Mouse (Mus musculus) thymus, adult 2 months (tissue): Measurements from ENCODE around the gene Car10. TPM values are rescaled to one million over a fixed set of nuclear protein-coding genes. Genes with fewer than 3 reads are reported as not detected.

Source experiments
- DNase-seq: peaks from one replicate; pipeline ENCODE4 v3.0.0; 2021
- H3K27ac ChIP-seq: fragments of 200-500 bp; 2 replicates; pipeline ENCODE4 v1.5.1; 2012; ENCODE audit warnings: low read length, control low read depth; ENCODE audit not compliant: control insufficient read depth, insufficient read depth
- H3K27me3 ChIP-seq: fragments of 200-500 bp; 2 replicates; pipeline ENCODE4 v1.6.1; 2012; ENCODE audit warnings: mild to moderate bottlenecking, low read length, moderate library complexity, mixed read lengths; ENCODE audit not compliant: control insufficient read depth, insufficient read depth
- H3K36me3 ChIP-seq: fragments of 200-500 bp; 2 replicates; pipeline ENCODE4 v1.6.1; 2012; ENCODE audit warnings: mild to moderate bottlenecking, low read length, moderate library complexity; ENCODE audit not compliant: control insufficient read depth, insufficient read depth
- H3K4me1 ChIP-seq: fragments of 200-500 bp; replicated peaks from 2 replicates; pipeline ENCODE4 v1.6.1; 2012; ENCODE audit warnings: low read length; ENCODE audit not compliant: control insufficient read depth, insufficient read depth
- H3K4me3 ChIP-seq: fragments of 200-500 bp; 2 replicates; pipeline ENCODE4 v1.5.1; 2012; ENCODE audit warnings: mild to moderate bottlenecking, low read length, control low read depth, moderate library complexity; ENCODE audit not compliant: control insufficient read depth, insufficient read depth
- CTCF ChIP-seq: fragments of 200-500 bp; IDR thresholded peaks from 2 replicates; pipeline ENCODE4 v1.5.1; 2012; ENCODE audit warnings: mild to moderate bottlenecking, control low read depth, low read length, moderate library complexity, borderline replicate concordance; ENCODE audit not compliant: control insufficient read depth, poor library complexity, insufficient read depth; ENCODE audit errors: extremely low read depth
- POLR2A ChIP-seq: fragments of 200-500 bp; IDR thresholded peaks from 2 replicates; pipeline ENCODE4 v1.6.1; 2012; ENCODE audit warnings: mild to moderate bottlenecking, low read length, control low read depth, moderate library complexity; ENCODE audit not compliant: control insufficient read depth, poor library complexity, insufficient read depth; ENCODE audit errors: extremely low read depth
- WGBS: fragments of 180-500 bp; shearing (Covaris S2); methylation state at CpG from one replicate; pipeline ENCODE4 v1.1.7; 2018; 5-methylcytosine and 5-hydroxymethylcytosine counted together
- polyA plus RNA-seq: library from polyadenylated mRNA; depleted of rRNA; stranded (reverse); fragments of >200 nt; gene quantifications from 2 replicates; pipeline ENCODE4 v1.2.3, GENCODE M21; 2012

The Car10 gene
- polyA plus RNA-seq, 1 experiment: 0.03 TPM

DNA sequence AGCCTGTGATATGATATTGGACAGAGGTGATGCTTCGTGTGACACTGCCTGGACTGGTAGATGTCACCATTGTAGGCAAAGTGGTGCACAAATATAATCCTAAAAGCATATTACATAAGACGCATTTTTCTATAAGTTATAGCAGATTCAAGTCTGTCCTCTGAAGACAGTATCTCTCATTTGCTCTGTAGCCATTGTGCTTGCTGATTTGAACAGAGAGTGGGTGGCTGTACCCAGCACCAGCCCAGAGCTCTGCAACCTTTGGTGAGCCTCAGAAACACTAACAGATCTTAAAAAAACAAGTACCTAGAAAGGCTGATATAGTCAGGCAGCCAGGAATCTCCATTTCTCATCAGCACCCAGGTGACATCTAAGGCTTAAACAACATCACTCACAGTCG is 461.3 kb downstream of the Car10 start:
- no peak for DNase-seq
- no peaks in the 10 kb centered on the region for H3K27me3 ChIP-seq
- TF ChIP-seq POLR2A (no peak), CTCF (no peak)
- no peaks in the 10 kb centered on the region for H3K4me1 ChIP-seq
- WGBS: 85% methylated on average over 3 of the region's 3 CpGs
- H3K36me3 ChIP-seq: no peaks in the 10 kb centered on the region
- H3K27ac ChIP-seq: no peak overlapping the region
- H3K4me3 ChIP-seq: no peak overlapping the region

DNA sequence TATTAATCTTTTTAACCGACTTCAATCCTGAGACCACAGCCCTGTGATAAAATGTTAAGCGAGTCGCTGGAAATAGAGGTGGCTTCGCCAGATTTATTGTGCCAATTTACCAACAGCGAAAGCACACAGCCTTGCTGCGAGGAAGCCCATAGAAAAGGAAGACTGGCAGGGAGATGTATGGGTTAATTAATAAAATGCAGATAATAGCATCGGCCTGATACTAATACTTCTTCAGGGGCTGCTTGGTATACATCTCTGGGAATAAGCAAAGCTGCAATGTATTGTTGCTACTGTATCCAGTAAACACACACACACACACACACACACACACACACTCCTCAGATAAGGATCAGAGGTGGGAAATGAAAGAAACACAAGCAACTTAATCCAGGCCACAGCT is 462.7 kb downstream of the Car10 start:
- no peak for DNase-seq
- Histone ChIP-seq H3K27me3 (no peaks in the 10 kb centered on the region), H3K36me3 (no peaks in the 10 kb centered on the region), H3K27ac (no peak overlapping the region), H3K4me1 (no peaks in the 10 kb centered on the region), H3K4me3 (no peak overlapping the region)
- no peak for TF ChIP-seq CTCF
- TF ChIP-seq POLR2A: no peak
- 91% methylated on average over 7 of the region's 7 CpGs for WGBS

DNA sequence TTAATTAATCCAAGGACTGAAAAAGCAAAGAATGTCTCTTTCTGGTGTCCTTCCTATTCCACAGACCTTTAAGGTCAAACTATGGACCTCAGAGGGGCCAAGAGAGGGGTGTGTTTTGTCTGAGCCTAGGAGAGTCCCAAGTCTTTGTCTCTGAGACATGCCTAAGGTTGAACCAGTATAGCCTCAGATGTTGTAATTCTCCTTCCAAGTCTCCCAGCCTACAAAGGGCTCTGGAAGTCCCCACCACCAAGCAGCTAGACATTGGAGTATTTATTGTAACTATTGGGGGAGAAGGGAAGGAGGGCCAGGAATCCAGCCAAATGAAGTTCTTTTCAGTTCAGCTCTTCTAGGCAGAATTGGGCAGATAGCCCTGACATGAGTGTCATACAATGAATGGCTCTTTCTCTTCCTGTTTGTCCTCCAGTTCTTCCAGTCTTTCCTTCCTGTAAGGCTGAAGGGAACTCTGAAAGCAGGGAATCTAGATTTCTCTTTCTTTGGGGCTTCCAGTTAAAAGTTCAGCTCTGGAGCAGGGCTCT is 464.6 kb downstream of the Car10 start:
- no peaks in the 10 kb centered on the region for H3K27me3 ChIP-seq
- no peaks in the 10 kb centered on the region for H3K36me3 ChIP-seq
- DNase-seq: no peak
- TF ChIP-seq POLR2A: no peak
- no peak for TF ChIP-seq CTCF
- no peaks in the 10 kb centered on the region for H3K4me1 ChIP-seq
- H3K27ac ChIP-seq: no peak overlapping the region
- H3K4me3 ChIP-seq: no peak overlapping the region

DNA sequence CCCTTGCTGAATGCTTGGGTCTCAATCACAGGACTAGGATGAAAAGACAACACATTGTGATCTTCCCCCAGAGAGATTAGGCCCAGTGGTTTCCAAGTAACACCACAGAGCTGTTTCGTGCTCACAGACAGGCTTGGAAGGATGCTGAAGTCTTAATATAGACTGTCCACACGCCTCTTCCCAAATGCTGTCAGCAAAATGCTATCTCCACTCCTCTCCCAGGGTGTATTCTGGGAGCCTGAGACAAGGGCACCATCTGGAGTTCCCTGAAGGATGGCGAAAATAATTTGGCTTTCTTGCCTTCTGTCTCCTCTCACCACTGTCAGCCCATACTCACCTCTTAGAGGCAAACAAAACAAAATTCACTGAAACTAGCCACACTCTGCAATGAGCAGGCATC is 467.9 kb downstream of the Car10 start:
- WGBS: 86% methylated on average over 3 of the region's 3 CpGs

GRCm38 (mm10) chr11:93571917-93572641 is 474.3 kb downstream of the Car10 start:
- no peak for TF ChIP-seq POLR2A
- TF ChIP-seq CTCF: no peak
- no peak for DNase-seq
- Histone ChIP-seq H3K27me3 (no peaks in the 10 kb centered on the region), H3K36me3 (no peaks in the 10 kb centered on the region), H3K4me1 (no peaks in the 10 kb centered on the region), H3K27ac (no peak overlapping the region), H3K4me3 (no peak overlapping the region)
- 86% methylated on average over 11 of the region's 11 CpGs for WGBS

More for the DNA sequence above, 467.9 kb downstream of the Car10 start:
- Histone ChIP-seq H3K4me1 (no peaks in the 10 kb centered on the region), H3K27me3 (no peaks in the 10 kb centered on the region), H3K4me3 (no peak overlapping the region), H3K36me3 (no peaks in the 10 kb centered on the region), H3K27ac (no peak overlapping the region)
- DNase-seq: no peak
- TF ChIP-seq POLR2A (no peak), CTCF (no peak)

- DNase-seq: no peak
- no peaks in the 10 kb centered on the region for H3K4me1 ChIP-seq
- 95% methylated on average over 2 of the region's 2 CpGs for WGBS
Measured at GRCm38 (mm10) chr11:93577441-93577840, 479.6 kb downstream of the Car10 start.

GRCm38 (mm10) chr11:93579626-93580025 is 481.8 kb downstream of the Car10 start:
- no peak for DNase-seq

More at GRCm38 (mm10) chr11:93577441-93577840, 479.6 kb downstream of the Car10 start:
- Histone ChIP-seq H3K27ac (no peak overlapping the region), H3K27me3 (no peaks in the 10 kb centered on the region), H3K4me3 (no peak overlapping the region), H3K36me3 (no peaks in the 10 kb centered on the region)
- TF ChIP-seq CTCF: no peak
- no peak for TF ChIP-seq POLR2A

More at GRCm38 (mm10) chr11:93579626-93580025, 481.8 kb downstream of the Car10 start:
- Histone ChIP-seq H3K27ac (no peak overlapping the region), H3K4me3 (no peak overlapping the region), H3K36me3 (no peaks in the 10 kb centered on the region), H3K4me1 (no peaks in the 10 kb centered on the region), H3K27me3 (no peaks in the 10 kb centered on the region)
- no peak for TF ChIP-seq POLR2A
- TF ChIP-seq CTCF: no peak
- 100% methylated on average over 1 of the region's 1 CpGs for WGBS
